Mouse (Mus musculus) frontal cortex, postnatal 36 days (tissue): Measurements from ENCODE around the gene Ankzf1.
"Not testable (repeated sequence)": the region's sequence is repeated elsewhere in the genome, so short reads cannot be mapped to it uniquely, and the experiment has no call there.

Experiments
- DNase-seq, 2 experiments: peaks; one replicate each; pipeline ENCODE4 v3.0.0; 2022; ENCODE audit warnings: low spot score in 2 of 2

The Ankzf1 gene

DNA sequence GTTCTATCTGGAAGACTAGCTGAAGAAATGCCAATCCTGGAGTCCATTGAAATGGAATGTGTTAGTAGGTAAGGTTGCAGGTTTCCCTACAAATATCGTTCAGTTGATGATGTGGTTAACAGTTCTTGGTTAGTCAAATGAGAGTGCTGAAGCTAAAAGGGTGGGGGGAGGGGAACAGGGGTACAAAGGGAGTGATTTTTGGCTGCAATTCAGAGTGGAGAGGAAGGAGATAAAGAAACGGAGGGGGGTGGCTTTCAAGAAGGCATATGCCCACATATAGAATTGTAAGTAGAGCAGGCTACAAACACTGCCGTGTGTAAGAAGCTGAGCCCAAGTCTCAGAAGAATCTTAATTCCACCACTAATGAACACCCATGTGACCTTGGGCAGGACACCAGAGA is 33.5 kb downstream of the Ankzf1 start:
- no peak for DNase-seq

DNA sequence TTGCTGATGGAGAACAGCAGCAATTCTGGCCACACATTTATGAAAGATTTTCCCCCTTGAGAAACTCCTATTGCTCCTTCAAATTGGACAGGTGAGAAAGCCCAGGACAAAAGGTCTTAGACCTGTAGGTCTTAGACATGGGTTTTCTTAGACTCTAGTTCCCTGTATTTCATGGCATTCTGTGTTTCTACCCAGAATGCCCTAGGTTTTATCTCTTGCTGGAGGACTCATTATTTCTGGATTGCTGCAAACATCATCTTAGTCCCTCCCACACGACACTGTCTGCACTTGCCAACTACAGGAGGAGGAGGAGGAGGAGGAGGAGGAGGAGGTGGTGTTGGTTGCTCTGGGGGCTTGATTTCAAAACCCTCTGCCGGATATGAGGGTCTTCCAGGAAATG is 34.2 kb downstream of the Ankzf1 start:
- no peak for DNase-seq

DNA sequence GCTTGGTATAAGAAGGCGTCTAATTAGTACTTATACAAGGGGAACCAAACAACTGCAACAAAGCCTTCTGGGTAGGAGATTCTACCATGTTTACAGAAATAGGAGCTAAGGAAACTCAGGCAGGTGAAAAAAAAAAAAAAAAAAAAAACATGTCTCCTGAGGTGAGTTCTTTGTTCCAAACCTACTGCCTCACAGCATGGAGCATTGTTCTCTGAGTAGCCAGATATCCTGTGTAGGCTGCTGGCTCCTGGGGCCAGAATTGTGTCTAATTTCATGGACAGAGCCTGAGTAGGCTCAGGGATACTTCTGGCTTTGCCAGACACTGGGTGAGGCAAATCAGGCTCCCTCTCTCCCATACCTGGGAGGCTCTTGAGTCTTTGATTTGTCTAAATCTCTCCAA is 35.7 kb downstream of the Ankzf1 start:
- DNase-seq, result no peak

DNA sequence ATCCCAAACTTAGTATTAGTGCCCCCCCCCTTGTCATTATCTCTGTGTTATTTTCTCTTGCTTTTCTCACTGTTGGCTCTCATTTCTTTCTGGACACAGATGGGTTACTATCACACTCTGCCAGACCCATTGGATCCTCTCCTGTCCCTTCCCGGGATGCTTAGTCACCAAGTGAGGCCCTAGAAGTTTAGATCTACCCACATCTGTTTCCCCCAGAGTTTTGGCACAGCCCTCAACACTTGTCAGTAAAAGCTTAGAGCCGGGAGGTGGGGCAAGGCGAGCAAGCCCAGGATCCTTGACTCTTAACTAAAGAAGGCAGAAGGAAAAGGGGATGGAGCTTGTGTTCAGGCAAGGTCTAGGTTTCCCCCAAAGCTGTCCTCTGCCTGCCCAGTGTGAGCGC is 37.2 kb downstream of the Ankzf1 start:
- no peak for DNase-seq

DNA sequence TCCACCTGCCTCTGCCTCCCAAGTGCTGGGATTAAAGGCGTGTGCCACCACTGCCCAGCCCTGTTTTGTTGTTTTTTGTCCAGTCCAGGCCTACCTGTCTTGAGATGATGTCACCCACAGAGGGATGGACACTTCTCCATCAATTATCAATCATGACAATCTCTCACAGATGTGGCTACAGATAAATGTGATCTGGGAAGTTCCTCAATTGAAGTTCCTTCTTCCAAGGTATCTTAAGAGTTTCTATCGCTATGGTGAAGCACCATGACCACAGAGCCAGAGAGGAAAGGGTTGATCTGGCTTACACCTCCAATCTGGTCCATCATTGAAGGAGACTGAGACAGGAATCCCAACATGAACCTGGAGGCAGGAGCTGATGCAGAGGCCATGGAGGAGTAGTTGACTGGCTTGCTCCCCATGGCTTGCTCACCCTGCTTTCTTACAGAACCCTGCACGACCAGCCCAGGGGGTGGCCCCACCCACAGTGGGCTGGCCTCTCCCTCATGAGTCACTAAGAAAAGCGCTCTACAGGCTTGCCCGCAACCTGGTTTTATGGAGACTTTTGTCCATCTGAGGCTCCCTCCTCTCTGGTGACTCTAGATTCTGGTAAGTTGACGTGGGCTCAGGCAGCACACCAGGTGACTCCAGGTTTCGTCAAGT is 38.5 kb downstream of the Ankzf1 start:
- no peak for DNase-seq

DNA sequence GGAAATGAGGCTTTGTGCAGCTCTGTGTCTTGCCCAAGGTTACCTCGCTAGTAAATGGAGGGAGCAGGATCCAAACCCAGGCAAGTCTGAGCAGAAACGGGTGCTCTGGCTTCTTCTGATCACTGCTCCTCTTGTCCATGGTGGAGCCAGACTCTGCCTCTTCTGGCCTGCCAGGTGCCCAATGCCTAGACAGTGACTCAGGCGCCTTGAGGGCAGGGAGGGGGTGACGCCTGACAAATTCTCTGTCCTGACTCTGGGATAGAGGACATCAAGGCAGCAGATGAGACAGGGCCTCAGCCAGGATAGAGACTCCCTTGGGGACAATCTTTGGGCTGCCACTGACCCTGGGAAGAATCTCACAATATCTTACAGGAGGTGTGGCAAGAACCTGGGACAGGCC is 39.3 kb downstream of the Ankzf1 start:
- no peak for DNase-seq

DNA sequence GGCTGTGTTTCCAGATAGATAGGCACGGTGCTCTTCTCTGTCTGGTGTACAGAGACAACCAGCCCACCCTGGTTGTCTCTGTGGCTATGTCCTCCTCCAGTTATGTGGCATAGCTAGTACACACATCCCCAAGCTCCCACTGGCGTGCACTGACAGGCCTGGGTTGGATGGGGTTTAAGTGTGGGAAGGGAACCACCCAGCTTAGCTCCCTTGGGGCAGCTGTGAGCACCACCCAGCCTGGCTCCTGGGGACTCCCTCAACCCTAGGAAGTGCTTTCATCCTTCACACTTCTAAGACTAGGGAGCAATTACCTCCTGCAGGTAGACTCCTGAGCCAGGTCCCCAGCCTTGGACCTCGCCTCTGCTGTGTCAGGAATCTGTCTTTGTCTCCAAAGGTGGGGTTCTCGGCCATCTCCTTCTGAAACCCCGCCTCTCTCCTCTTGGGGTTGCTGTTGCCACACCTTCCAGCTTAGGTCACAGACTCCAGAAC is 39.8 kb downstream of the Ankzf1 start, which contains the start of gene A630095N17Rik:
Gene A630095N17Rik, minus strand, starts transcription at position 439 of the 489 bp plus-strand sequence.
- DNase-seq, result no peak

DNA sequence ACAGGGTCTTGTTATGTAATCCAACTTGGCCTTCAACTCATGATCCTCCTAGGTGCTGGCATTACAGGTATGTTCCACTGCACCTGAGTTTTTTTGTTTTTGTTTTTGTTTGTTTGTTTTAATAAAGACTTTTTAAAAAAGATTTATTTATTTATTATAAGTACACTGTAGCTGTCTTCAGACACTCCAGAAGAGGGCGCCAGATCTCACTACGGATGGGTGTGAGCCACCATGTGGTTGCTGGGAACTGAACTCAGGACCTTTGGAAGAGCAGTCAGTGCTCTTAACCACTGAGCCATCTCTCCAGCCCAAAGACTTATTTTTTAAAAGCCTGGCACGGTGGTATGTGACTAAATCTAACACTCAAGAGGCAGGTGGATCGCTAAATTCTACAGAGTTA is 40.5 kb downstream of the Ankzf1 start:
- DNase-seq, result not testable (repeated sequence)

DNA sequence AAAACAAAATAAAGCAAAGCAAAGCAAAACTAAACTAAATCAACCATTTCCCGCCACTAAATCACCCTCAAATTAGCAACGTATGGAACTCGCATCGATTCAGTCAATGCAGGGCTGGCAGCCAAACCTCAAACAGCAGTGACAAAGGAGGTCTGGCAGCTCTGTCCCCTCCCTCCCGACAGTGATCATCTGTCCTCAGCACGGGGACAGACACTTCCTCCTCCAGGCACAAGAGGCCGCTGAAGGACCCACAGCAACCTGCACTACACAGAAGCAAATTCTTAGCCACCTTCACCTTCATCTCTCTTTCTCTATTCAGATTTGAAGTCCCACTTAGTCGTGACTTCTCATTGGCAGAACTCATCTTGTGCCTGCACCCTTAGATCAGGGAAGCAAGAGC is 42.7 kb downstream of the Ankzf1 start:
- DNase-seq, result peak; percentile 64 to 79

DNA sequence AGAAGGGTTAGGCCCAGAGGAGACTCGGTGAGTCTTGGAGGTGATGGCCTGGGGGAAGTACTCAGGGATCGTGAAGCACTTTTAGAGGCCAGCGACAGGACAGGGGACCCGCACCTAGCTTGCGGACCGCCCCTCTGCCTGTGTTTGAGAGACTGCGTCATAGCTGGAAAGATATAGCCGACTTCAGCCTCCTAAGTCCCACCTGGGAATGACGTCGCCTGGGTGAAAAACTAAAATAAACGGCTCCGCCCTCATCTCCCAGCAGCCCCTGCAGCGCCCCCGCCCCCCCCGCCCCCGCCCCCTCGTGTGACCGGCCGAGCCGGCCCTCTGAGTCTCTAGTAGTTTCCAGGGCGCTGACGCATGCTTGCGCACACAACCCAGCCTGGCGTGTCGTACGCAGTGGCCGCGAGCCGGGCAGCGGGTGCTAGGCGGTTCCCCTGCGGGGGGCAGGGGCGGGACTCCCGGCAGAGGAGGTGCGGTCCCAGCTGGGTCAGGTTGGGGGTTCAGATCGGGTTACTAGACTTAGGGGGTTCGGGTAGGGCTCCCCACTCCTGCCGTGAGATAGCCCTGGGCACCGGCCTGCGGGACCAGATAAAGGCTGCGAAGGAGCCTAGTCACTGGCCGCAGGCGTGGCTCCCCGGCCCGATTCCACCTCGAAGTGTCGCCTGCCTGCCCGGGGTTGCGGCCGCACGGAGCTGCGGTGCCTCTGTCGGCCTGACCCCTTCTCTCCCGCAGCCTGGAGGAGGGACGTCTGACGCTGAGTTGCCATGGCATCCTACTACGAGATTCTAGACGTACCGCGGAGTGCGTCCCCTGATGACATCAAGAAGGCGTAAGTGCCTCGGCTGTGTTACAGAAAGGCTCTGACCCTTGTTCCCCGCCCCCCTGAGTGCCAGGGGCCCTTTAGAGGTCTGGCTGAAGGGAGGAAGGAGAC is 44.4 kb downstream of the Ankzf1 start, which contains the start of gene Dnajb2:
Gene Dnajb2, plus strand, starts transcription at position 290 of the 934 bp plus-strand sequence.
- peak; percentile 82 to 83 for DNase-seq

DNA sequence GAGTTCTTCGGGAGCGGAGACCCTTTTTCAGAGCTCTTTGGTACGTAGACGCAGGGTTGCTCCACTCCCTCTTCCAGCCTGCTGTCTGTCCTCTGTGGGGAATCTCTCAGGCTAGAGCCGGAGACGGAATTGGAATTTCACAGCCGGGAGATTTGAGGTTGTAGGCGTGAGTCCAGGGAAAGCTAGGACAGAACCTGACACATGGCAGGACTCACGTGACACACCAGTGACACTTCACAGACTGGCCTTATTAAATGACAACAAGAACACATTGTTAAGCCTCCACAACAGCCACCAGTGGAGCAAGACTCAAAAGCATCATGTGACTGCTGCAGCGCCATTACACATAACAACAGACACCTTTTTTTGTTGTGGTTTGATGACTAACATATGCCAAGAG is 47.6 kb downstream of the Ankzf1 start:
- no peak for DNase-seq

DNA sequence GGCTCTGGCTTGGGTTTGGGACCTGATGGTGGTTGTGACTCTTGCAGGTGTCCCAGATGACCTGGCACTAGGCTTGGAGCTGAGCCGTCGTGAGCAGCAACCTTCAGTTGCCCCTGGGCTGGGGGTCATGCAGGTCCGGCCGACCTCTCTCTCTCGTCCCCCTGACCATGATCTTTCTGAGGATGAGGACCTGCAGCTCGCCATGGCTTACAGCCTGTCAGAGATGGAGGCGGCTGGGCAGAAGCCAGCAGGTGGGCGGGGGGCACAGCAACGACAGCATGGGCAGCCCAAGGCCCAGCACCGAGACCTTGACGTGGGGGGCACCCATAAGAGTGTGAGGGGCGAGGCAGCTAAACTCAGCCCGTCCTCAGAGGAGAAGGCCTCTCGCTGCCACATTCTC is 51.5 kb downstream of the Ankzf1 start:
- DNase-seq, result no peak

DNA sequence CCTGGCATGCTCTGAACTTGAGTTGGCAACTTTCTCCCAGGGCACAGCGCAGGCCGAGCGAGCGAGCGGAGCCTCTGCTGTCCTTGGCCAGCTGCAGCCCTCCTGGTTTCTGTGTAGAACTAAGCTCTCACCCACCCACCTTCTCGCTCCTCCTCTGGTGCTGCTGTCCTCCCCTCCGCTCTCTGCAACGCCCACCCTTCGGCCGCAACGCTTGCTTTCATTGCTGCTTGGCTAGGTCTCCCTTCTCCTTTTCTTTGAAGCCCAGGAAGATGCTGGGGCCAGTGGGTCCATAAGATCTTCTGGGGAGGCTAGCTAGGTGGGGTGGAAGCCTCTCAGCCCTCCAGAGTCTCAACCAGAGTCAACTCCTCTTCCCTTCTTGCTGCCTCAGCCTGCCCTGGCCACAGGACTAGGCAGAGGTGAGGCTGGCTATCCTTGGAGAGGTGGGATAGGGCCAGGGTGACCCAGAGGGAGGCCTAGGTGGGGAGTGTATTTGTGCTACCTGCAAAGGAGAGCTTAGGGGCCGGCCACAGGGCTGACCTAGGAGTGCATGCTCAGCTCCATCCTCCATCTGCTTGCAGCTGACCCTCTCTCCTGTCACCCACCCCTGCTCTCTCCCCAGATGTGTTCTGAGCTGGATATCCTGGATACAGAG is 52.4 kb downstream of the Ankzf1 start:
- no peak for DNase-seq

DNA sequence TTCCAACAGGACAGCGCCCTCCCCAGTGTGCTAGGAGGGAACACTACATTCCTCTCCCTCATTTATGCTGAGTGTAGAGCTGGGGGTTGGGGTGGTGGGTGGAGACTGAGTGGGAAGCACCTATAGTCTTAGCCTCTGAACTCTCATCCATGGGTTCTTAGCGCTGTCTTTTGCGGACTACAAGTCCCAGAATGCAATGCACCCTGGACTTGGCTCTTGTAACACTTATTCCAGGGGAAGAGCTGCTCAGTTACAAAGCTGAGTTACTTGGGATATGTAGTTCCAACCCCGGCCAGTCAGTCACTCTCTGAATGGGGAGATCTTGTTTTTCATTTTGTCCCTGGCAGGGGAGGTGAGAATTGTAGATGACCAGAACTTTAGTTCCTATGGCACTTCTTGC is 52.9 kb downstream of the Ankzf1 start:
- DNase-seq, result peak; percentile 54 to 73

DNA sequence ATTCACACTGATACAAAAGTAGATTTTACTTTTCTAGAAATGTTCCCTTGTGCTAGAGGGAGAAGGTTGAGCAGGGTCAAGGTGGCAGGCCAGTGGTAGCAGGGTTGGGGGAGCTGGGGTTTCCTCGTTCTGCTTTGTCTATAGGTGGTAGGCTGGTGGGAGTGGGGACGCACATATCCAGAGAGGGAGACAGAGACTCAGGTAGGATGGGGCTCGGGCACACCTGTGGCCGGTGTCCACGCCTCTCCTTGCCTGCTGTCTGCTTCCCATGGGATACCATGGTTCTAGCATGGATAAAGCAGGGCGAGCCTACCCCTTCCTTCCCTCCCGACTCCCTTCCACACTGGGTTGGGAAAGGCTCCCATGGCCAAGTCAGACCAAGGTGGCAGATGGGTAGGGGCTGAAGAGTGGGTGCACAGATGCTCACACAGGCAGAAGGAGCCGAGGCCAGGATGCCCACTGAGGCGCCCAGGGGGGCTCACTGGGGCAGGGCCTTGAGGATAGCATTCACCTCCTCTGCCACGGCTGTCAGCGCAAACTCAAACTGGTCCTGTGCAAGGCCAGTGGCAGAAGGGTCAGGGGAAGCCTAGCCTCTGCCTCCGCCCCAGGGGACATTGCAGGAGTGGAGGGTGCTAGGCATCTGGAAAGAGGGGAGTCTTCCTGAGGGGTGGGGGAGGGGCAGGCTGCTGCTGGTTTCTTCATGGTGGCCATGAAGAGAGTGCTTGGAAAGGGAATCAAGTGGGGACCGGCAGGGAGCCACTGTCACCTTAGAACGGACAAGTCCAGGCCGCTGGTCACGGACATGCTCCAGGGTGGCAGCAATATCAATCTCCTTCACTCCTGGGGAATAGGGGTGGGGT is 55.4 kb downstream of the Ankzf1 start:
- DNase-seq, result no peak

DNA sequence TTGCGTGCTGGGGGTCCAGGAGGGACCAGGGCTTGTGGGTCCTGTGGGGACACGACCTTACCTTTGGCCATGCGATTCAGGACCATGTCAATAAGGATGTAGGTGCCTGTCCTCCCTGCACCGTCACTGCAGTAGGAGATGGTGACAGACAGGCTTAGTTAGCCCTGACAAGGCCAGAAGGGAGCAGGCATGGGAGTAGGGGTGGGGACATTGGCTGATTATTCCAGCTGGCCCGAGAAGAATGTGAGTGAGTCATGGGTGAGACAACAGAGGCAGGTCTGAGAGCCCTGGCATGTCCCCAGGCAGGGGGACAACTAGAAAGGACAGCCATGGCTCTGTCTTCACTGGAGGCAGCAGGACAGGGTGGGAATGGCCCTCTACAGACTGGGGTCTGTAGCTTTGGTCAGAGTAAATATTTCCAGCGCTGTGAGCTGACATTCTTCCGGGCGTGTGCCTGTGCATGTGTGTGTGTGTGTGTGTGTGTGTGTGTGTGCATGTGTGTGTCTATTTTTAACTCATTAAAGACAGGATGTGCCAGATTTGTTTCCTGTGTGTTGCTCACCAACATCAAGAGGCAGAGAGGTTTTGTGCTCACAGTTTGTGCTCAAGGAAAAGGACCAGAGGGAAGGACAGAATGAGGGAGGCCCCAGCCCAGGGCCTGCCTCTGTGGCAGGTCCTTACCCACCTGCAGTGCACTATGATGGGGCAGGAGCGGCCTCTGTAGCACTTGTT is 56.3 kb downstream of the Ankzf1 start:
- no peak for DNase-seq
